Mouse (Mus musculus) thymus, adult 2 months (tissue): ENCODE results near the gene Fbxw15.
"Not testable (repeated sequence)": the region's sequence is repeated elsewhere in the genome, so short reads cannot be mapped to it uniquely, and the experiment has no call there.

ENCODE experiments used
- CTCF ChIP-seq: fragments of 200-500 bp; IDR thresholded peaks from 2 replicates; pipeline ENCODE4 v1.5.1; 2012; ENCODE audit warnings: mild to moderate bottlenecking, control low read depth, low read length, moderate library complexity, borderline replicate concordance; ENCODE audit not compliant: control insufficient read depth, poor library complexity, insufficient read depth; ENCODE audit errors: extremely low read depth
- POLR2A ChIP-seq: fragments of 200-500 bp; IDR thresholded peaks from 2 replicates; pipeline ENCODE4 v1.6.1; 2012; ENCODE audit warnings: mild to moderate bottlenecking, low read length, control low read depth, moderate library complexity; ENCODE audit not compliant: control insufficient read depth, poor library complexity, insufficient read depth; ENCODE audit errors: extremely low read depth

DNA sequence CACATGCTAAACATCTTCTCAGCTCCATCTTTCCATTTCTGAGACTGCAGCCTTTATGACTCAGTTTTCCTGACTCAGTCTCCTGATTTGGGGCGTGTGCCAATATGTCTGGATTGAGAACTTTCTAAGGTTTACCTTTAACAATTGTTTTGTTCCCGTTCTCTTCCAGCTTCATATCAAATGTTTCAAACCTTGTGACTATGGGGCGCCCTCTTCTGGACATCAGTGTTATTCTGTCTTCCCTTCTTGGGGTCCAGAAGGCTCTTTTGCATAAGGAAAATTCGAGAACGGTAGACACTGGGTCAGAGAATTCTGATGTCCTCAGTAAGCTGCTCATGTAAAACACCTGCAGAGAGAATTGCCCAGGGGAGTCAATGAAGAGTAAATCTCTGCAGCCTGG lies 38.8 kb upstream of the Fbxw15 start:
- TF ChIP-seq POLR2A, CTCF: not testable (repeated sequence)
